Mouse (Mus musculus) MEL (cell line): Measurements from ENCODE around the gene Fkbp9. TPM values are rescaled to one million over a fixed set of nuclear protein-coding genes. Genes with fewer than 3 reads are reported as not detected.

Source experiments
- DNase-seq: peaks from one replicate; pipeline ENCODE4 v3.0.0; 2011; ENCODE audit warnings: low read depth, low spot score
- H3K27ac ChIP-seq: 2 replicates; pipeline ENCODE4 v1.5.1; 2012; ENCODE audit warnings: low read depth, mild to moderate bottlenecking, control low read depth, low read length, moderate library complexity; ENCODE audit not compliant: control insufficient read depth
- H3K27me3 ChIP-seq, 2 experiments: fragments of 150-350 bp in 1 of 2; sonication (generic) in 1 of 2; 2 replicates each; pipeline ENCODE4 v1.6.1; 2012; ENCODE audit warnings: low read length in 2 of 2, mild to moderate bottlenecking in 2 of 2, improper control_type of control experiment in 1 of 2, moderate library complexity in 1 of 2; ENCODE audit not compliant: insufficient read depth in 2 of 2, control insufficient read depth in 1 of 2
- H3K36me3 ChIP-seq, 2 experiments: 2 replicates each; pipeline ENCODE4 v1.6.1; 2012 to 2014; ENCODE audit warnings: low read length in 2 of 2, improper control_type of control experiment in 1 of 2, inconsistent platforms in 1 of 2, mild to moderate bottlenecking in 1 of 2; ENCODE audit not compliant: insufficient read depth in 2 of 2, control insufficient read depth in 1 of 2
- H3K4me1 ChIP-seq, 2 experiments: fragments of 150-350 bp in 1 of 2; sonication (generic) in 1 of 2; 2 replicates each; pipeline ENCODE4 v1.6.1; 2012; ENCODE audit warnings: low read length in 2 of 2, improper control_type of control experiment in 1 of 2, mild to moderate bottlenecking in 1 of 2; ENCODE audit not compliant: insufficient read depth in 2 of 2, control insufficient read depth in 1 of 2
- H3K4me3 ChIP-seq, 2 experiments: fragments of 150-350 bp in 1 of 2; sonication (generic) in 1 of 2; 2 replicates each; pipeline ENCODE4 v1.5.1; 2012; ENCODE audit warnings: low read depth in 2 of 2, low read length in 2 of 2, mild to moderate bottlenecking in 2 of 2, moderate library complexity in 2 of 2, control low read depth in 1 of 2, improper control_type of control experiment in 1 of 2; ENCODE audit not compliant: control insufficient read depth in 1 of 2, insufficient read depth in 1 of 2
- H3K79me2 ChIP-seq: 2 replicates; pipeline ENCODE4 v1.6.1; 2012; ENCODE audit warnings: mild to moderate bottlenecking, low read length, moderate library complexity; ENCODE audit not compliant: control insufficient read depth, poor library complexity, insufficient read depth
- H3K9ac ChIP-seq: 2 replicates; pipeline ENCODE4 v1.6.1; 2012; ENCODE audit warnings: low read depth, mild to moderate bottlenecking, control low read depth, low read length, moderate library complexity; ENCODE audit not compliant: control insufficient read depth, poor library complexity, severe bottlenecking
- H3K9me3 ChIP-seq: fragments of 150-350 bp; sonication (generic); replicated peaks from 2 replicates; pipeline ENCODE4 v1.6.1; 2012; ENCODE audit warnings: mild to moderate bottlenecking, low read length, improper control_type of control experiment, moderate library complexity; ENCODE audit not compliant: insufficient read depth
- CHD1 ChIP-seq: IDR thresholded peaks from 2 replicates; pipeline ENCODE4 v1.6.1; 2012; ENCODE audit warnings: low read depth, mild to moderate bottlenecking, inconsistent platforms, low read length, improper control_type of control experiment
- CTCF ChIP-seq, 3 experiments: IDR thresholded peaks in 2 of 3; conservative IDR thresholded peaks in 1 of 3; 2 replicates each; pipeline ENCODE4 v1.5.1; 2011 to 2012; ENCODE audit warnings: low read length in 3 of 3, low read depth in 2 of 3, mild to moderate bottlenecking in 2 of 3, improper control_type of control experiment in 1 of 3, inconsistent platforms in 1 of 3, mixed read lengths in 1 of 3, moderate library complexity in 1 of 3; ENCODE audit not compliant: control insufficient read depth in 1 of 3, insufficient read depth in 1 of 3, poor library complexity in 1 of 3, severe bottlenecking in 1 of 3
- E2F4 ChIP-seq: IDR thresholded peaks from 2 replicates; pipeline ENCODE4 v1.6.1; 2011; ENCODE audit warnings: low read depth, low read length, improper control_type of control experiment, borderline replicate concordance
- ELF1 ChIP-seq: IDR thresholded peaks from 2 replicates; pipeline ENCODE4 v1.6.1; 2014; ENCODE audit warnings: low read depth, mild to moderate bottlenecking, inconsistent platforms, low read length, improper control_type of control experiment, moderate library complexity
- ETS1 ChIP-seq: IDR thresholded peaks from 2 replicates; pipeline ENCODE4 v1.6.1; 2012; ENCODE audit warnings: low read depth, mild to moderate bottlenecking, inconsistent platforms, low read length, improper control_type of control experiment, moderate library complexity
- GABPA ChIP-seq: IDR thresholded peaks from 2 replicates; pipeline ENCODE4 v1.6.1; 2012; ENCODE audit warnings: low read depth, mild to moderate bottlenecking, inconsistent platforms, low read length, improper control_type of control experiment, moderate library complexity
- HCFC1 ChIP-seq: IDR thresholded peaks from 2 replicates; pipeline ENCODE4 v1.6.1; 2012; ENCODE audit warnings: low read depth, mild to moderate bottlenecking, inconsistent platforms, low read length, improper control_type of control experiment, moderate library complexity
- JUND ChIP-seq: IDR thresholded peaks from 2 replicates; pipeline ENCODE4 v1.6.1; 2011; ENCODE audit warnings: low read depth, mild to moderate bottlenecking, improper control_type of control experiment, low read length
- MEF2A ChIP-seq: IDR thresholded peaks from 2 replicates; pipeline ENCODE4 v1.6.1; 2014; ENCODE audit warnings: low read depth, mild to moderate bottlenecking, inconsistent platforms, low read length, improper control_type of control experiment; ENCODE audit not compliant: poor library complexity, insufficient replicate concordance, severe bottlenecking; ENCODE audit errors: extremely low read depth
- MYB ChIP-seq: IDR thresholded peaks from 2 replicates; pipeline ENCODE4 v1.6.1; 2011; ENCODE audit warnings: mild to moderate bottlenecking, low read depth, low read length, improper control_type of control experiment
- MYC ChIP-seq: IDR thresholded peaks from 2 replicates; pipeline ENCODE4 v1.6.1; 2011; ENCODE audit warnings: low read depth, mild to moderate bottlenecking, low read length, improper control_type of control experiment, moderate library complexity
- POLR2A ChIP-seq, 2 experiments: IDR thresholded peaks; 2 replicates each; pipeline ENCODE4 v1.6.1; 2011 to 2012; ENCODE audit warnings: low read length in 2 of 2, mild to moderate bottlenecking in 2 of 2, control low read depth in 1 of 2, improper control_type of control experiment in 1 of 2, low read depth in 1 of 2, moderate library complexity in 1 of 2; ENCODE audit not compliant: control insufficient read depth in 1 of 2, insufficient read depth in 1 of 2, poor library complexity in 1 of 2
- POLR2AphosphoS2 ChIP-seq: IDR thresholded peaks from 2 replicates; pipeline ENCODE4 v1.6.1; 2011; ENCODE audit warnings: low read length, improper control_type of control experiment
- POLR2AphosphoS5 ChIP-seq: IDR thresholded peaks from 2 replicates; pipeline ENCODE4 v1.6.1; 2012; ENCODE audit warnings: low read depth, borderline replicate concordance, mild to moderate bottlenecking, inconsistent platforms, low read length, moderate library complexity, mixed read lengths
- RAD21 ChIP-seq: IDR thresholded peaks from 2 replicates; pipeline ENCODE4 v1.6.1; 2011; ENCODE audit warnings: mild to moderate bottlenecking, low read depth, low read length, improper control_type of control experiment
- SIN3A ChIP-seq: IDR thresholded peaks from 2 replicates; pipeline ENCODE4 v1.6.1; 2012; ENCODE audit warnings: low read length, improper control_type of control experiment, inconsistent platforms
- TAL1 ChIP-seq: IDR thresholded peaks from 2 replicates; pipeline ENCODE4 v1.6.1; 2012; ENCODE audit warnings: mild to moderate bottlenecking, inconsistent platforms, low read length, moderate library complexity, mixed read lengths
- TBP ChIP-seq: IDR thresholded peaks from 2 replicates; pipeline ENCODE4 v1.8.0; 2011; ENCODE audit warnings: low read depth, low read length, improper control_type of control experiment
- USF1 ChIP-seq: IDR thresholded peaks from 2 replicates; pipeline ENCODE4 v1.6.1; 2014; ENCODE audit warnings: low read depth, mild to moderate bottlenecking, inconsistent platforms, low read length, improper control_type of control experiment, moderate library complexity
- USF2 ChIP-seq, 2 experiments: IDR thresholded peaks; 2 replicates each; pipeline ENCODE4 v1.6.1; 2011 to 2012; ENCODE audit warnings: improper control_type of control experiment in 2 of 2, low read length in 2 of 2, borderline replicate concordance in 1 of 2, inconsistent platforms in 1 of 2, low read depth in 1 of 2, mild to moderate bottlenecking in 1 of 2; ENCODE audit not compliant: insufficient read depth in 1 of 2
- ZC3H11A ChIP-seq: IDR thresholded peaks from 2 replicates; pipeline ENCODE4 v1.6.1; 2012; ENCODE audit warnings: low read depth, mild to moderate bottlenecking, inconsistent platforms, low read length, improper control_type of control experiment
- ZMIZ1 ChIP-seq: IDR thresholded peaks from 2 replicates; pipeline ENCODE4 v1.6.1; 2012; ENCODE audit warnings: low read depth, mild to moderate bottlenecking, inconsistent platforms, low read length, improper control_type of control experiment, moderate library complexity
- polyA plus RNA-seq, 2 experiments: library from polyadenylated mRNA; stranded (reverse) in 1 of 2; unstranded in 1 of 2; fragments of >175 nt in 1 of 2; fragments of >200 nt in 1 of 2; gene quantifications; 2 replicates each; pipeline versions ENCODE4 v1.2.1 to v1.2.4; 2012; ENCODE audit warnings: low replicate concordance in 2 of 2, low read depth in 1 of 2; ENCODE audit not compliant: insufficient read length in 2 of 2, insufficient read depth in 1 of 2, missing spikeins in 1 of 2
- total RNA-seq: library from RNA; depleted of rRNA; stranded (reverse); fragments of 300-350 nt; gene quantifications from 2 replicates; pipeline ENCODE4 v1.2.3, GENCODE M21; 2012

Gene Fkbp9
- total and polyA plus RNA-seq, 3 experiments, result 3.0 to 19.5 TPM; not detected in 1

DNA sequence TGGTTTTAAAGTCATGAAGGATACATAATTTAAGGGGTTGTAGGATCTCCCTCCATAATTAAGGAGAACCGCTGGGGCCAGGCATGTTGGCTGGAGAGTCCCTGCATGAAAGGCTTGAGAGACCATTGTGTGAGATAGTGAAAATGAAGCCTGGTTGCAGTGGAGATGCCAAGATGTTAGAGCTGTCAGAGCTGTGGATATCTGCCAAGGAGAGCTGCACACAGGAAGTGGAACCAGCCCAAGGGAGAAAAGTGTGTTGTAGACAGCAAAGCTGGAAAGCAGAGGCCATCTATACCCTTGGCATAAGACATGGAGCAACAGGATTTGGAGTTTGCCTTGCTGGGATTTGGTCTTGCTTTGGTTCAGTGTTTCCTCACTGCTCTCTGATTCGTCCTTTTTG, 18.5 kb upstream of the Fkbp9 start:
- no peak for DNase-seq
- no peak overlapping the region for H3K9ac ChIP-seq
- no peak overlapping the region for H3K27ac ChIP-seq
- no peak for TF ChIP-seq ZMIZ1
- no peak for TF ChIP-seq TBP
- TF ChIP-seq MEF2A, result no peak
- no peak for TF ChIP-seq JUND
- TF ChIP-seq RAD21, result no peak
- TF ChIP-seq USF2 (IDR thresholded peaks at IDR 0.05; ENCODE audit: borderline replicate concordance in 1 of 2, insufficient read depth in 1 of 2, low read depth in 1 of 2, low read length in 2 of 2), result no peak
- TF ChIP-seq POLR2AphosphoS2, result no peak
- TF ChIP-seq MYC, result no peak
- no peak for TF ChIP-seq CHD1
- TF ChIP-seq MYB, result no peak
- no peaks in the 10 kb centered on the region; a peak in 1 of 4 replicates for H3K27me3 ChIP-seq
- H3K36me3 ChIP-seq, result no peaks in the 10 kb centered on the region
- no peaks in the 10 kb centered on the region for H3K4me1 ChIP-seq
- no peaks in the 10 kb centered on the region for H3K79me2 ChIP-seq
- H3K4me3 ChIP-seq, result no peak overlapping the region
- H3K9me3 ChIP-seq, result no peaks in the 10 kb centered on the region

DNA sequence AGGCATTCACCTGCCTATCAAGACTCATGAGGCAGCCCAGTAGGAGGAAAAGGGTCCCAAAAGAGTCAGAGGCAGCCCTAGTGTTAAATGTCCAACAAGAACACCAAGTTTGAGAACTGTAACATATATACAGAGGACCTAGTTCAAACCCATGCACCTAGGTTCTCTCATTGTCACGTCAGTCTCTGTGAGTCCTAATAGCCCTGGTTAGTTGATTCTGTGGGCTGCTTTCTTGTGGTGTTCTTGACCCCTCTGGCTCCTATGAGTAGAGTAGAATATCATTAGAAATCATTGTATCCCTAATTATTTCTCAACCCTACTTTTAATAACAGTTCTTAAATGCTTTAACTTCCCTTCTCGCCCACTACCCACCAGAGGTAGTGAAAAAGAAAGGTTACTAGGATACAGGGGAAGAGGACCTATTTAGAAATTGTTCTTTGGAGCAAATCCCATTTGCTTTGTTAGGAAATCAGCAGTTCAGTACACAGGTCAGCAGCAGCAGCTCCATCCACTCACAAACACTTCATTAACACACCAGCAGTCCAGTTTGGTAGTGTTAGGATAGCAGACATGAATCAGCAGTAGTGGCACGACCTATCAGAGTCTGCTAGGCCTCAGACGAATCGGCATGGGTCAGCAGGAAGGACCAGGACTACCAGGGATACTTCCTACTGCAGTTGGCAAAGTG, 13.3 kb upstream of the Fkbp9 start:
- Histone ChIP-seq H3K36me3 (no peaks in the 10 kb centered on the region), H3K79me2 (no peaks in the 10 kb centered on the region), H3K27me3 (peaks cover 4 to 5% of the 10 kb centered on the region in 2 experiments; a peak in 2 of 4 replicates), H3K4me3 (no peak overlapping the region), H3K9me3 (no peaks in the 10 kb centered on the region), H3K4me1 (no peaks in the 10 kb centered on the region), H3K9ac (no peak overlapping the region), H3K27ac (no peak overlapping the region)
- TF ChIP-seq HCFC1 (no peak), SIN3A (no peak), TAL1 (no peak), JUND (no peak)
- no peak for DNase-seq

DNA sequence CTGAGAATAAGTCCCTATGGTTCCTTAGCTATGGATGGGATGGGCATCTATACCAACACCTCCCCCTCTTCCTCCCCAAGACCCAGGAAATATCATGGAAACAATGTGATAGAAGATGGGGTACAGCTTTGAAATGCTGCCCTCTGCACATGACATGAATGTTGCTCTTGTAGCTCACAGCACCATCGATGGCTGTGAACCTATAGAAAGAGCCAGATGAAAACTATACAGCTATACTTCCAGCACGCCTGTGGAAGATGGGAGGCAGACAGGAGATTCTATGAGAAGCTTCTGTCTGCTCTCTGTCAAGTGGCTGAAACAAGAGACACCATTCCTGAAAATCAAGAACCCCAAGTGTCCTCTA, 12.8 kb upstream of the Fkbp9 start:
- Histone ChIP-seq H3K9me3 (no peaks in the 10 kb centered on the region), H3K4me3 (no peak overlapping the region), H3K36me3 (no peaks in the 10 kb centered on the region), H3K27me3 (peaks cover 4 to 5% of the 10 kb centered on the region in 2 experiments; a peak in 2 of 4 replicates), H3K27ac (no peak overlapping the region), H3K4me1 (no peaks in the 10 kb centered on the region), H3K9ac (no peak overlapping the region), H3K79me2 (no peaks in the 10 kb centered on the region)
- DNase-seq, result no peak
- TF ChIP-seq E2F4 (no peak), CTCF (IDR thresholded peaks at IDR 0.05 in 2 of 3, conservative IDR thresholded peaks at IDR 0.05 in 1 of 3; ENCODE audit: control insufficient read depth in 1 of 3, insufficient read depth in 1 of 3, low read depth in 2 of 3, low read length in 3 of 3, poor library complexity in 1 of 3, severe bottlenecking in 1 of 3) (no peak), ELF1 (no peak), ZMIZ1 (no peak), ZC3H11A (no peak), SIN3A (no peak), USF2 (IDR thresholded peaks at IDR 0.05; ENCODE audit: borderline replicate concordance in 1 of 2, insufficient read depth in 1 of 2, low read depth in 1 of 2, low read length in 2 of 2) (no peak), GABPA (no peak), HCFC1 (no peak), MYC (no peak), POLR2A (IDR thresholded peaks at IDR 0.05; ENCODE audit: control insufficient read depth in 1 of 2, insufficient read depth in 1 of 2, low read depth in 1 of 2, low read length in 2 of 2, poor library complexity in 1 of 2) (no peak), TAL1 (no peak), CHD1 (no peak), USF1 (no peak), RAD21 (no peak), ETS1 (no peak), POLR2AphosphoS5 (no peak)
